Mouse (Mus musculus) thymus, postnatal 25 days (tissue): ENCODE results near the gene Git2.

Experiments used
- DNase-seq: peaks from one replicate; pipeline ENCODE4 v3.0.0; 2022

Git2 gene

DNA sequence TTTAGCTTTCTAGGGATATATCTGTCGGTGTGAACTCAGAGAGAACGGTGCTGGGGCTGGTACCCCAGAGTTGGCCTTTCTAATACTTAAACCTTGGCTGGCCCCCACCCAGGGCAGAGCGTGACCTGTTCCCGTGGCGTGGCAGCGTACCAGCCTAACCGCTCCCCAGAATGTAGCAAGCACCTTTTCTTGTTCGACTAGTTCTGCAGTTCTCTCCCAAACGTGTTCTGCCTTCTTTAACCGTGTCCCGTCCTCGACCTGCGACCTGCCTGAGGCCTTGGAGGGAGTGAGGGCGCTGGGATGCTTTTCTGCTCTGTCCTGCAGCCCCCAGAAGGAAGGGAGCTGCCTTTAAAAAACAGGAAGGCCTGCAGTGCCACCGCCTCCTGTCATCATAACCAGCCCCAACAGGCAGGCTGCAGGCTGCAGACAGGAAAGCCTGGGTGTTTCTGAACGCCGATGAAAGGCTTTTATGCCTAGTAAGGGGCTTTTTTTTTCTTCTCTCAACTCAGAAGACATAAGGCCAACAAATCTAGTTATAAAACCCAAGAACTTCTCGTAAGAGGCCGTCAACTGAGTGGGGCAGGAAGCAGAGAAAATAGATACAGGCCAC, 94.5 kb downstream of the Git2 start:
- DNase-seq = peak; percentile 63

DNA sequence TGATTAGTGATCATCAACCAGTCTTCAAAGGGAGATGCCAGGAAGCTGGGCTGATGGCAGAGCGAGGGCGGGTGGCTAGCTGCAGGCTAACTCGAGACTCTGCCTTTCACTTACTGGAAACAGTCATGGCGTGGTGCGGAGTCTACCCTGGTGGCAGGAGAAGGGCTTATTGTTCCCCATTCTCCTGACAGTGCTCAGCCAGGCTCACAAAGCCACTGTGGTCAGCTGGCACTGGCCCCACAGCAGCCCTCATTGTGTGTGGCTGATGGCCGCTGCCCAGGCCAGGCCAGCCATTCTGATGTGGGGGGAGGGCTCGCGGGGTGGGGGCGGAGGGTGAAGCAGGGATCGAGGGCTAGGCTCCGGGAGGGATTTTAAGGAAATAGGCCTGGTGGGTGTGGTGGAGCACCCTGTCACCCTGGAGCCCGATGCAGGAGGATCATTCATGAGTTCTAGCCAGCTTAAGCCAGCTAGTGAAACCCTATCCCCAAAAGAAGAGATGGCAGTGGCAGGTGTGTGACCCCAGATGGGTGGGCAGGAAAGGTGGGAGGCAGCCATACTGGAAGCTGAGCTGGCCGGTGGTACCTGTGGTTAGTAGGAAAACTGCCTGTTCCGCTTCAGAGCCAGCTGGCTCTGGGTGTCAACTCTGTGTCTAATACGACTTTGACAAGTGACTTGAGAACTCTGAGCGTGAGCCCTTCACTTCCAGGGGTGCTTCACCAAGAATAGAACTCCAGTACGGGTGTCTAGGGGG, 95.3 kb downstream of the Git2 start:
- DNase-seq = peak; percentile 44
